Mouse (Mus musculus) stomach, postnatal 0 days (tissue): ENCODE results near the gene Nr4a1.

Experiments used
- CTCF ChIP-seq: IDR thresholded peaks from 2 replicates; pipeline ENCODE4 v1.5.1; 2016; ENCODE audit warnings: antibody characterized with exemption, low read depth, mild to moderate bottlenecking, moderate library complexity
- EP300 ChIP-seq: optimal IDR thresholded peaks from 2 replicates; pipeline ENCODE3; 2016; ENCODE audit warnings: antibody characterized with exemption

GRCm38 (mm10) chr15:101320010-101320617, 66.0 kb downstream of the Nr4a1 start:
- TF ChIP-seq CTCF (no peak), EP300 (no peak)
